Mouse (Mus musculus) frontal cortex, postnatal 25 days (tissue): Measurements from ENCODE around the gene Suclg2.

ENCODE experiments used
- DNase-seq, 2 experiments: peaks; one replicate each; pipeline ENCODE4 v3.0.0; 2022; ENCODE audit warnings: low spot score in 2 of 2

Suclg2 gene

DNA sequence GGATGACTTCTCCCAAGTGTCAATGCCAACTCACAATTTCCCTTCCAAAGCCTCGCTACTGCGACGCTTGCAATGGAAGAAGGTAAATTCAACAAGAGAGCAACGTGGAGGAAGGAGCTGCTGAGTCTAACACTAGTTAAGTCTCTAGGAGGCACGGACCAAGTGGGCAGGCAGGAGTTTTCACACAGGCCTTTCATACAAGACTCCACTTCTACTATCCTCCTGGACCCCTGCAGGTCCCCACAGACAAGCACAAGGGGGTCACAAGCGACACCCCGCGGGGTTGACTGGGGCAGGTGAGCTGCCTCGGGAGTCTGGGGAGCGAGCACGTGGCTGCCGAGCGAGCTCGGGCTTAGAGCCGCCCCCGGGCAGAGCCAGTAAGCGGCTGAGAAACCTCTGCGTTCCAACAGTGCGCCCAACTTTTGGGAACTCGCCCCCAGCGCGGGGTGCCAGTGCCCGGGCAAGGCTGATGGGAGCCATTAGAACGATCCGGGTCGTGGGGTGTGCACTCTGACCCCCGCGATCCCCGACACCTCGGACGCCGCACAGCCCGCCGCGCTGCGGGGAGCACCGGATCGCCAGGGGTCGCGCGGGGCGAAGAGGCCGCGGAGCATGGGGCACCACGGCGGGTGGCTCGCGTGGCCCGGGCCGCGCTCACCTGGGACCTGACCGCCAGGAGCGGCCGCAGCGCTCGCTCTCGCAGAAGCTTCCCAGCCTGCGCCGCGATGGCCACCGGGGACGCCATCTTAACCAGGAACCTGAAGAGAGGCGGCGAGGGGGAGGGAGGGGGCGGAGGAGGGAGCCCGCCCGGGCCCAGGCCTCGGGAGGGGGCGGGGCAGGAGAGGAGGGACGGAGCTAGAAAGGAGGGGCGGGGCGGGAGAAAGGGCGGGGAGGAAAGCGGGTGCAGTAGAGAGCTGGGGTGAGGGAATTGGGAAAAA lies at the start of gene Suclg2:
TSS of gene Suclg2 (minus strand) at position 770 of the 938 bp plus-strand sequence.
- peak; percentile 35 to 37 for DNase-seq

- DNase-seq: no peak
Measured at GRCm38 (mm10) chr6:95766566-95766965, 48.0 kb upstream of the Suclg2 start.

GRCm38 (mm10) chr6:95759558-95760172 lies 41.1 kb upstream of the Suclg2 start:
- no peak for DNase-seq

GRCm38 (mm10) chr6:95742378-95742777 lies 23.8 kb upstream of the Suclg2 start:
- no peak for DNase-seq

DNA sequence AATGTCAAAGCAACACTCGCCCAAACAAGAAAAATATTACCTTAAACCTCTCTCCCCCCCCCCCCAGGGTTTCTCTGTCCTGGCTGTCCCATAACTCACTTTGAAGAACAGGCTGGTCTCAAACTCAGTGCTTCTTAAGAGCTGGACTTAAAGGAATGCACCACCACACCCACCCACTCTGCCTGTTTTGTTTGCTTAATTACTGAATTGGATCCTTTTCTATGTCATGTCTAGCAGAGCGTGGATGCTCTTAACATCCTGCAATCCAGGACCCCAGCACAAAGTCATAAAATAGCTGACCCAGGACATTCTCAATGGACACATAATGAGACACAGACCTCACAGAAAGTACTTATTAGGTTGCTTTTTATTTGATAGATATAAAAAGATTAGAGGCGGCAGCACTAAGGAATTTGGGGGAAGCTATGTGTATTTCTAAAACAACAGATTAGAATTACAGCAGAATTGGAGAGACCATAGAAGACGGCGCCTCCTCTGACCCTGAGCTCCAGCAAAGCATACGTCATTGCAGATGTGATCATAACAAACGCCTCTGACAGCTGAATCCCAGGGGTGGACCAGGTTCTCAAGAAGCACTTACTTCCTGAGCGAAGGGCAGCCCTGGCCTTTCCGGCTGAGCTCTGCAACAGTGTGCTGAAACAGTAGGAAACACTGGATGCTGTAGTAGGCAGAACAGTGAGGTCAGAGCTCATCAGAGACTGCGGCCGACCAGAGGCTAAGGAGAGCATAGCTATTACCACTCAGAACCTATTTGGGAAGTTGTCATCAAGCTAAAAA lies 13.2 kb upstream of the Suclg2 start:
- DNase-seq: no peak

- no peak for DNase-seq
Measured at GRCm38 (mm10) chr6:95729399-95729798, 10.8 kb upstream of the Suclg2 start.

DNA sequence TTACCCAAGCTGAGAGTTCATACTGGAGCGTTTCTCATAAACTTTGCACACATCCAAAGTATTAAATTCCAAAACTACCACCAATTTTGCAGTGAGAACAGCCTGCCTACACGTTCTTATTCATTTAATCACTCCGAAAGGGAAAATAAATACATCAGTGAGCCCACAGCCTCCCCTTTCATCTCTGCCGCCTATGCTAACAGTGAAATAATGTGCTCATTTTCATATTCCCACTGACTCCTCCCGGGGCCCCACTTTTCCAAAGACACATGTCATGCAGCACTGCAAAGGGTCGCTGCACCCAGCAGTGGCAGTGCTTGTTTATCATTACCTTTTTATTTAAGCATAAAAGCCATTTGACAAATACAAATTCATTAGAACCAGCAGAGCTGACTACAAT lies 6.7 kb upstream of the Suclg2 start:
- no peak for DNase-seq

- no peak for DNase-seq
Measured at GRCm38 (mm10) chr6:95723361-95723760, 4.8 kb upstream of the Suclg2 start.

DNA sequence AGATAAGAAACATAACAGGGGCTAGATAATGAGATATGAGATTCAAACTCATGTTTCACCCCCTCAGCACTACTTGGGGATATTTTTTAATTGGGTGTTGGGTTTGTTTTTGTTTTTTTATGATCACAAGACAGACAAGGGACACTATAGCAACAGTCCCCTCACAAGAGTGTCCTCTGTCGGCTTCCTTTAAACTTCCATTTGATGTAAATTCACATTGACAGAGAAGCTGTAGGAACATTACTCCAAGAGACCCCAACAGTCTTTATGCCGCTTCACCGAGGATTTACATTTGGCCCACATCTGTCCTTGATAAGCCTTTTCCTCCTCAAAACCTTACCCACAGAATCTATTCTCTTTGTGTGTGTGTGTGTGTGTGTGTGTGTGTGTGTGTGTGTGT lies 1.2 kb upstream of the Suclg2 start:
- no peak for DNase-seq

DNA sequence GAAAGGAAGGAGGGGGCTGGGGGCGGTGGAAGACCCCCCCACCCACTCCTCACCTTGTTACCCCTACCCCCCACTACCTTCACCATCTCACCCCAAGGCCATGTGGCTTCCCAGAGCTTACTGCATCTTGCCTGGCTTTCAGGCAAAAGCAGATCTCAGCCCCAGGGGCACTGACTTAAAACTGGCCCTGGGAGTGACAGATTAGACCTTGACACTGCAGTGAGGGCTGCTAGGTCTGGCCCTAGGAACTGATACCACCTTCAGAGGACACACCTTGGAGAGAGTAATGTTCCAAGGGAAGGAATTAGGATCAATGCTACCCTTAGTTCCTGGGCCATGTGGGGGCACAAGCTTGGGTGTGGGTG lies 351 bp upstream of the Suclg2 start:
- DNase-seq: no peak

DNA sequence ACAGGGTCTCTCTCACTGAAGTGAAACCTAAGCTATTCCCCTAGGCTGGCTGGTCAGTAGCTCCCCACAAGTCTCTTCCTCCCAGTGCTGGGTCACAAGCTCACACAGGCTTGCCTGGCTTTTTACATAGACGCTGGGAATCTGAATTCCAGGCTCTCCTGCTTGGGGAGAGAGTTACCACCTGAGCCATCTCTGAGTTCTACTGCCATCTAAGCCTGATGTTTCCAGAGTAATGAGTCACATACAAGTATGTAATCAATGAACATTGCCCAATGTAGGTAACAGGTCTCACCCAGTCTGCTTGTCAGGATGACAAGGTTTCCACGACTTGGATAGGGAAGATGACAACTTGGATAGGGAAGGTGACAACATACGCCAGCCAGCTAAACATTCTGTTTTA lies 1.5 kb downstream of the Suclg2 start:
- no peak for DNase-seq

- DNase-seq: no peak
Measured at GRCm38 (mm10) chr6:95716476-95716875, 2.1 kb downstream of the Suclg2 start.

GRCm38 (mm10) chr6:95713245-95713644 lies 5.4 kb downstream of the Suclg2 start:
- DNase-seq: no peak

DNA sequence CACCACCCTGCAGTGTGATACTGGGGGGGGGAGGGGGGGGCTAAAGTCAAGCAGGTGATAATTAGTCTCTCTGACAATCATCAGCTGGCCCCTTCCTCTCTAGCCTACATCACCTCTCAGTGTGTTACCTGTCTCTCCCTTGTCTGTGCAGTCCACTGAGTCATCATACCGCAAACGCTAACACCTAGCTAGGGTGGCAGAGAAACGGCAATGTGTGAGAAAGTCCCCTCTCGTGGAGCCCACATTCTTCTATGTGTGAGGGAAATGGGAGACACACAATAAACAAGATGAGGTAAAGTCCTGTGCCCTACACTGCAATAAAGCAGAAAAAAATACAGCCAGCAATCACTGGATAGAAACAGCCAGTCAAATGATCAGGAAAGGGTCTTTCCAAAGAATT lies 6.5 kb downstream of the Suclg2 start:
- DNase-seq: no peak

DNA sequence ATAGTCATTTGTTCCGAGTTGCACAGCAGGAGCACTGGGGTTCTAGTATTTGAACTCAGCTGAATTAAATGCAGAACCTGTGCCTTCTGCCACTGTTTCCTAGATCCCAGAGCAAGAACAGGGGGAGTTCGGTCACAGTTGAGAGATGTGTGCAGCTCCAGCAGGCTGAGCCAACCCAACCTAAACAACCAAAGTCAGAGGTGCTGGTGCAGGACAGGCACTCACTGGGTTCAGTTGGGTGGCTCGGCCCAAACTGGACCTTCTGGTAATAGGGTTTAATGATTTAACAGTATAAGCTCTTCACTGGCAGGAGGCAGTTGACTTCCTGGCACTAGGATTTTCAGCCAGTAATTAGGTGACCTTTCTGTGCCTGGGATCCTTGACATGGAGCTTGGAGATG lies 6.9 kb downstream of the Suclg2 start:
- no peak for DNase-seq

- no peak for DNase-seq
Measured at GRCm38 (mm10) chr6:95710886-95711285, 7.7 kb downstream of the Suclg2 start.

GRCm38 (mm10) chr6:95709531-95709930 lies 9.1 kb downstream of the Suclg2 start:
- no peak for DNase-seq

DNA sequence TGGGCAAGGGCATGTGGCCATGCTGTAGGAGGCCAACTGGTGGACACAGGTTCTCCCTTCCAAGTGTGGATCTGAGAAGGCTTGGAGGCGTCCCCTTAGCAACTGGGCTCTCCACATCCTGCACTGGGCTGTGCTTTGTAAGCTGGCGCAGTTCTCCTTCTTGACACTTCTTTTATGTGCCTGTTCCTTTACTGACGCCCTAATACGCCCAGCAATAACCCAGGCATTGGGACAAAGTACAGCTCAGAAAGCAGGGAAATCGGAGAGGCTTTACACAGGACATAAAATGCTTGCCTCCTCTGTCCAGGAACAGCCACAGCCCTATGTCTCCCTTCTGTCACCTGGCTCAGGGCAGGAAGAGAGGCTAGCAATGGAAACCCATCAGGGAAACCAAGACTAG lies 9.5 kb downstream of the Suclg2 start:
- DNase-seq: no peak

GRCm38 (mm10) chr6:95704626-95705025 lies 14.0 kb downstream of the Suclg2 start:
- no peak for DNase-seq

DNA sequence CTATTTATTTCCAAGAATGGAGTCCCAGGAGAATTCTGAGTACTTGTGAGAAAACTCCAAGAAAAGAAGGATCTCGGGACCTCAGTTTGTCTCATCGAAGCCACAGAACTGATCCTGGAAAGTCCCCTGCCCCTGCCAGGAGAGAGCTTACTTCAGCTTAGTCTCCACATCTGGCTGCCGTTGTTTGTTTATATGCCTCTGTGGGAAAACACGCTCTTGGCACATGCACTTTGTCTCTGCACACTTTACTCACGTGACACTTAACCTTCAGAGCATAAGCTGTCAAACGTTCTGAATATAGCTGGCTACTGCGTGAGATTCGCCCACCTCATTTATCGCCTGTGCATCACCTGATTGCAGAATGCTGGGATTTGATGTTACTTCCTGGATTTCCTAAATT lies 16.4 kb downstream of the Suclg2 start:
- no peak for DNase-seq

- no peak for DNase-seq
Measured at GRCm38 (mm10) chr6:95701786-95702185, 16.8 kb downstream of the Suclg2 start.

DNA sequence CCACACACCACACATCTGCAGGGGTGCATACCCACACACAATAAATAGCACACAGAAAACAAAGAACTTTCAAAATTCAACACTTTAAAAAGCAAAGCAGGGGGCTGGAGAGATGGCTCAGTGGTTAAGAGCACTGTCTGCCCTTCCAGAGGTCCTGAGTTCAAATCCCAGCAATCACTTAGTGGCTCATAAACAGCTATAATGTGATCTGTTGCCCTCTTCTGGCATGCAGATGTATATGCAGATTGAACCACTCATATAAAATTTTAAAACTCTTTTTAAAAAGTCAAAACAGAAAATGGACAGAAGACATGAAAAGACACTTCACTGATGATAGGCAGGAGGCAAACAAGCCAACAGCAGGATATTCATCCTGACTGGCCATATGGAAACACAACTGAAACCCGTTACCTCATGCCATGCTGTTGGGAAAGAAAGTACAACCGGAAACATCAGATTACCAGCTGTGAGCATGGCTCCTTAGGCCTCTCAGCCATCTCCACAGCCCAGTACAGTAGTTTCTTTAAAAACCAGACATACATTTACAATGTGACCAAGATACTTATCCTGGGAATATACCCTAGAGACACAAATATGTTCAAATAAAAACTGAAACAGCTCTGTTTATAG lies 17.5 kb downstream of the Suclg2 start:
- DNase-seq: no peak
